Mouse (Mus musculus): ENCODE results near the gene AI837181. TPM values are rescaled to one million over a fixed set of nuclear protein-coding genes. Genes with fewer than 3 reads are reported as not detected.

Gene AI837181
- polyA plus RNA-seq, 1 experiment from 2014 or later, result 63.6 TPM

DNA sequence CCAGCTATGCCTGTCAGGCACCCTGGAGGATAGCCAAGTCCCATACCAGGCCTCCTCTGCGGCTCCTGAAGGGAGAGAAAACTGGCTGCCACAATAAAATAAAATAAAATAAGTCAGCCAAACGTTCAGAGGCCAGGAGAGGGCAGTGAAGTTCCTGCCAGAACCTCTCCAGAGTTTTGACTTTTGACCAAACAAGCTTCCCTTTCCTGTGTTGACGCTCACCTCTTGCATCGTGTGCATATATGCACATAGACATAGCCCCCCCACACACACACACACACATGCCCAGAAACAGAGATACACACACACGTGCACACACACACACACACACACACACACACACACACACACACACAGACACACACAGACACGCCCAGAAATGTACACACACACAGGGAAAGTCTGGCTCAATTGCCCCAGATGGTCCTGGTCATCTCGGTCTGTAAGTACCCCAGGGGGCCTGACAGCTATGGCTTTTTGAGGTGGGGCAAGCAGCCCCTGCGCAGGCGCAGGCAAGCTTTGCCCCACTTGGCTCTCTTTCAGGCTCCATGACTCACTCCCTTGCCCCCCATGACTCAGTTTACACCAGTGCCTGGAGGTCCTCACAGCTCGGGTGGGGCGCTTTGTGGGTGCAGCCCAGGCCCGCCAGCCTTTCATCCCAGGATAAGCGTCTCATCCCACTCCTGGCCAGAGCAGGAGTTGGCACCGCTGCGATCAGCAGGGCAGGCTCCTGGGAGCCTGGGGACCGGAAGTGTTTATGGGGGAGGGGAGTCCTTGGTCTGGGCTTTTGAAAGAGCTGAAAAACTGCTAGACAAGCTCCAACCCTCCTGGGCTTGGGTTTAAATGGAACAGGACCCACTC, 8.3 kb downstream of the AI837181 start:
- Histone ChIP-seq H3K9ac (replicated peaks; ENCODE audit: low read depth) (peak overlapping the region; percentile 29; the same call in 1 of the 2 replicates), H3K4me1 (ENCODE audit: insufficient read depth, low read depth, low read length) (peaks cover 11% of the 10 kb centered on the region; the same call in 1 of the 2 replicates), H3K27me3 (replicated peaks; ENCODE audit: insufficient read depth, low read length) (0 out of 2 replicates have a peak, but pooled peaks cover 3% of the 10 kb centered on the region), H3K27ac (ENCODE audit: low read length) (peak overlapping the region; percentile 81), H3K9me3 (ENCODE audit: low read length) (no peaks in the 10 kb centered on the region), H3K4me3 (ENCODE audit: low read depth, low read length) (peak overlapping the region; percentile 31), H3K36me3 (ENCODE audit: insufficient read depth, low read length) (no peaks in the 10 kb centered on the region), H3K4me2 (replicated peaks; ENCODE audit: low read depth, low read length) (peak overlapping the region; percentile 73)
- peak; percentile 94 for DNase-seq (ENCODE audit: low spot score)
- WGBS, result under 1% methylated on average over 16 of the region's 16 CpGs
- TF ChIP-seq CTCF (IDR thresholded peaks at IDR 0.05) (peak; percentile 72), EP300 (IDR thresholded peaks at IDR 0.05) (no peak)
- ATAC-seq, result peak; percentile 72

DNA sequence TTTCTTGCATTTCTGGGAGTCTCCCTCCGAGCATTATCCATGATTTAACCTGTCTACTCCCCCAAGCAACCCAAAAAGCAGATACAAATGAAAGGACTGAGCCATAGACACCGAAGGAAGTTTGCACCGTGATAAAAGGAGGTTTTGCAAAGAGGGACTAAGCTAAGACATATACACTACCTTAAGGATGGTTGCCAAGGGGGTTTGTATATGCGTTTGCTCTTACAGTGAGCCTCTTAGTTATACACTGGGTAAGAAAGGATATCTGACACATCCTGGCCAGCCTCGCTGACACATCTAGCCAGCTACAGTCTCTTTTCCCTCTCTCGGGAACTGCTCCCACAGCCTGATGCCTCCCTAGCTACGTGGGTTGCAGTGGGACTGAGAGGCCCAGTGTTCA, 9.0 kb downstream of the AI837181 start:
- DNase-seq (ENCODE audit: low spot score) (no peak), ATAC-seq (no peak)
- H3K9me3 ChIP-seq (ENCODE audit: low read length), result no peaks in the 10 kb centered on the region
- H3K4me3 ChIP-seq (ENCODE audit: low read depth, low read length), result no peak overlapping the region
- H3K36me3 ChIP-seq (ENCODE audit: insufficient read depth, low read length), result no peaks in the 10 kb centered on the region
- peak overlapping the region; percentile 81 for H3K27ac ChIP-seq (ENCODE audit: low read length)
- 0 out of 2 replicates have a peak, but pooled peaks cover 3% of the 10 kb centered on the region for H3K27me3 ChIP-seq (replicated peaks; ENCODE audit: insufficient read depth, low read length)
- TF ChIP-seq CTCF (IDR thresholded peaks at IDR 0.05) (no peak), EP300 (IDR thresholded peaks at IDR 0.05) (no peak)
- H3K4me2 ChIP-seq (replicated peaks; ENCODE audit: low read depth, low read length), result peak overlapping the region; percentile 73; the same call in 1 of the 2 replicates
- H3K9ac ChIP-seq (replicated peaks; ENCODE audit: low read depth), result no peak overlapping the region
- H3K4me1 ChIP-seq (ENCODE audit: insufficient read depth, low read depth, low read length), result peaks cover 11% of the 10 kb centered on the region; the same call in 1 of the 2 replicates
- WGBS, result 37% methylated on average over 7 of the region's 7 CpGs

DNA sequence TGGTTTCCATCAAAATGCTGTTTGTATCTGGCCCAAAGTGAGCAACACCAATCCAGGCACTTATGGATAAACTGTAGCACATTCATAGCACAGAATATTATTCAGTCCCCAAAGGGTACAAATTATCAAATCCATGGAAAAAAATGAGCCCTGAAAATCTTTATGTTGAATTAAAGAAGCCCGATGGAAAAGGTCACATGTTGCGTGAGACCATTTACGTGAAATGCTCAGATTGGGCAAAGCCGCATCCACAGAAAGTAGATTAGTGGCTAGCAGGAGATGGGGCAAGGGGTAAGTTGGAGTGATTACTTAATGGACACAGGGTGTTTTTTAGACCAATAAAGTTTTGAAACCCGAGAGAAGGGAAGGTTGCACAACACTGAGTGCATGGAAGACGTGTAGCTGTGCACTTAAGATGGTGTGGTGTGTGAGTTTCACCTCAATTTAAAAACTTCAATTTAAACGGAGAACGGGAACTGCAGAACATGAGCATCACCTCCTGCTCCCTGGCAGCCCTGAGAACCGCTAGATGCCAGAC, 19.5 kb downstream of the AI837181 start:
- no peak overlapping the region for H3K4me3 ChIP-seq (ENCODE audit: low read depth, low read length)
- no peaks in the 10 kb centered on the region for H3K36me3 ChIP-seq (ENCODE audit: insufficient read depth, low read length)
- no peak overlapping the region for H3K27ac ChIP-seq (ENCODE audit: low read length)
- peaks cover 7% of the 10 kb centered on the region; the same call in 1 of the 2 replicates for H3K4me1 ChIP-seq (ENCODE audit: insufficient read depth, low read depth, low read length)
- peak; percentile 53 for DNase-seq (ENCODE audit: low spot score)
- WGBS, result 39% methylated on average over 9 of the region's 9 CpGs
- ATAC-seq, result no peak
- no peak overlapping the region for H3K9ac ChIP-seq (replicated peaks; ENCODE audit: low read depth)
- no peaks in the 10 kb centered on the region; the same call in 1 of the 2 replicates for H3K9me3 ChIP-seq (ENCODE audit: low read length)
- H3K27me3 ChIP-seq (replicated peaks; ENCODE audit: insufficient read depth, low read length), result peaks cover 10% of the 10 kb centered on the region
- H3K4me2 ChIP-seq (replicated peaks; ENCODE audit: low read depth, low read length), result no peak overlapping the region
- TF ChIP-seq EP300 (IDR thresholded peaks at IDR 0.05), result no peak
- TF ChIP-seq CTCF (IDR thresholded peaks at IDR 0.05), result no peak

DNA sequence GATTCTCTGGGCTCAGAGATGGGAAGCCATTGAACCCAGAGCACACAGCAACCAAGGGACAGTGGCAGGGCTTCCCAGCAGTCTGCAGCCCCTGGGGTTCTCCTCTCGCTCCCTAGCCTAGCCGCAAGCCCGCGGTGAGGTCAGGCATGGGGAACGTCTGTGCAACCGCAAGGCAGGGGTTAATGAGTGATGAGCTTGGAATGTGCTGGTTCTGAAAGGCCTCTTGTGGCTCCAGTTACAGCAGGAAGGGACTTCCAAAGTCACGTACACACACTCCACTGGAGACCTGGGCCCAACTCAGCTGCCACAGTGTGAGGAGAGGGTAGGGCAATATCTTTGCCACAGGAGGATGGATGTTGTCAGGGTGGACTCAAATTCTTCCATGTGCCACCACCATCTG, 20.0 kb downstream of the AI837181 start:
- H3K27ac ChIP-seq (ENCODE audit: low read length), result no peak overlapping the region
- no peak for DNase-seq (ENCODE audit: low spot score)
- no peak overlapping the region for H3K4me2 ChIP-seq (replicated peaks; ENCODE audit: low read depth, low read length)
- 19% methylated on average over 7 of the region's 7 CpGs for WGBS
- H3K9ac ChIP-seq (replicated peaks; ENCODE audit: low read depth), result no peak overlapping the region
- H3K27me3 ChIP-seq (replicated peaks; ENCODE audit: insufficient read depth, low read length), result peaks cover 10% of the 10 kb centered on the region
- H3K36me3 ChIP-seq (ENCODE audit: insufficient read depth, low read length), result no peaks in the 10 kb centered on the region
- ATAC-seq, result 0 out of 2 replicates have a peak, but pooled peaks have one; percentile 20
- no peak for TF ChIP-seq CTCF (IDR thresholded peaks at IDR 0.05)
- no peak for TF ChIP-seq EP300 (IDR thresholded peaks at IDR 0.05)
- H3K9me3 ChIP-seq (ENCODE audit: low read length), result no peaks in the 10 kb centered on the region; the same call in 1 of the 2 replicates
- H3K4me1 ChIP-seq (ENCODE audit: insufficient read depth, low read depth, low read length), result peaks cover 7% of the 10 kb centered on the region; the same call in 1 of the 2 replicates
- H3K4me3 ChIP-seq (ENCODE audit: low read depth, low read length), result no peak overlapping the region

DNA sequence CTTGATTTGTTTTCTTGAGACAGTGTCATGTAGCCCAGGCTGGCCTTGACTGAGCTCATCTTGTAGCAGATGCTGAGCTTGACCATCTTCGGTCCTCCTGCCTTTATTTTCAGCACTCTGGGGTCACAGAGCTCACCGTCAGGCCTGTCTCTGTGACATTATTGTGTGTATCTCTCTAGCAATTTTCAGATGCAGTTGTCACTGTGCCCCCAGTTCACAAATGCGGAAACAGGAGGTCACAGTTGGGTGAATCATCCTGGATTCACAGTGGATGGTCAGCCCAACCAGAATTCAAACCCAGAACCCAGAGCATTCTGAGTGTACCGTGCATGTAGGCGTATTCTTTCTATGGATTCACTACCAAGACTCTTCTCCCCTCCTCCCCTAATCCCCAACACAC, 20.8 kb downstream of the AI837181 start:
- ATAC-seq (no peak), DNase-seq (ENCODE audit: low spot score) (no peak)
- Histone ChIP-seq H3K4me3 (ENCODE audit: low read depth, low read length) (no peak overlapping the region), H3K4me1 (ENCODE audit: insufficient read depth, low read depth, low read length) (peaks cover 7% of the 10 kb centered on the region; the same call in 1 of the 2 replicates), H3K27me3 (replicated peaks; ENCODE audit: insufficient read depth, low read length) (peaks cover 10% of the 10 kb centered on the region), H3K9me3 (ENCODE audit: low read length) (no peaks in the 10 kb centered on the region), H3K9ac (replicated peaks; ENCODE audit: low read depth) (no peak overlapping the region), H3K36me3 (ENCODE audit: insufficient read depth, low read length) (no peaks in the 10 kb centered on the region), H3K27ac (ENCODE audit: low read length) (no peak overlapping the region), H3K4me2 (replicated peaks; ENCODE audit: low read depth, low read length) (no peak overlapping the region)
- TF ChIP-seq CTCF (IDR thresholded peaks at IDR 0.05) (no peak), EP300 (IDR thresholded peaks at IDR 0.05) (no peak)
- 90% methylated on average over 5 of the region's 5 CpGs for WGBS

Data from lung, postnatal 0 days (tissue).